Mouse (Mus musculus) G1E (cell line): ENCODE results near the gene Bach2.

ENCODE experiments used
- CTCF ChIP-seq: IDR thresholded peaks from 2 replicates; pipeline ENCODE4 v1.5.1; 2012; ENCODE audit warnings: low read depth, low read length, inconsistent platforms, mixed read lengths
- GATA1 ChIP-seq: IDR thresholded peaks from 2 replicates; pipeline ENCODE4 v1.6.1; 2012; ENCODE audit warnings: borderline replicate concordance, low read length, inconsistent platforms, mixed read lengths
- GATA2 ChIP-seq: IDR thresholded peaks from 2 replicates; pipeline ENCODE4 v1.6.1; 2012; ENCODE audit warnings: low read depth, low read length, inconsistent platforms, borderline replicate concordance
- POLR2AphosphoS5 ChIP-seq: IDR thresholded peaks from 2 replicates; pipeline ENCODE4 v1.6.1; 2012; ENCODE audit warnings: low read depth, low read length, inconsistent platforms; ENCODE audit not compliant: insufficient replicate concordance
- TAL1 ChIP-seq: conservative IDR thresholded peaks from 2 replicates; pipeline ENCODE4 v1.6.1; 2012; ENCODE audit warnings: low read depth, low read length, inconsistent platforms, mixed read lengths

GRCm38 (mm10) chr4:32403506-32403905 is 164.9 kb downstream of the Bach2 start:
- no peak for TF ChIP-seq GATA1
- no peak for TF ChIP-seq CTCF
- TF ChIP-seq GATA2 = no peak
- TF ChIP-seq TAL1 = no peak
- TF ChIP-seq POLR2AphosphoS5 = no peak
